Mouse (Mus musculus) T-helper 17 cell (primary cell): ENCODE data around the gene Gm14410.
"Not testable (repeated sequence)": the region's sequence is repeated elsewhere in the genome, so short reads cannot be mapped to it uniquely, and the experiment has no call there.

Experiments
- in situ Hi-C, 2 experiments: fragments of 300-600 bp; cut with MboI, MseI; formaldehyde crosslinking; loops; 1 replicate in 1 of 2; 2 replicates in 1 of 2; pipeline ENCODE4 v1.15.1; 2025; ENCODE audit warnings: high pct_unique_total_duplicates in 2 of 2

Gm14410 gene

GRCm38 (mm10) chr2:177206341-177206740, at the start of gene Gm14410:
Gene Gm14410 (minus strand): TSS chr2:177206421.
- in situ Hi-C loops = loop anchor here (10.0 to 25.0 kb wide), 3 partner anchors 492 to 1569 kb away; partner anchors contain the start of genes Gm11007 (in 1 of the 2) and Gm14308 (in 1 of the 2)

- in situ Hi-C loops = not testable (repeated sequence)
Measured at GRCm38 (mm10) chr2:177247449-177247848, 41.2 kb upstream of the Gm14410 start.

GRCm38 (mm10) chr2:177230461-177230860, 24.2 kb upstream of the Gm14410 start:
- in situ Hi-C loops = loop anchor here (10.0 kb wide), 1 partner anchor 314 kb away; no protein-coding TSS in a partner anchor

- in situ Hi-C loops = loop anchor here in 1 of 2 experiments (25.0 kb wide), 1 partner anchor 740 kb away; no protein-coding TSS in a partner anchor
Measured at GRCm38 (mm10) chr2:177172749-177173148, 33.5 kb downstream of the Gm14410 start.
